Mouse (Mus musculus) heart, postnatal 0 days (tissue): ENCODE measurements around the gene Fchsd2.

Source experiments
- CTCF ChIP-seq: IDR thresholded peaks from 2 replicates; pipeline ENCODE4 v1.5.1; 2016; ENCODE audit warnings: antibody characterized with exemption, control low read depth, low read depth
- EP300 ChIP-seq: IDR thresholded peaks from 2 replicates; pipeline ENCODE4 v1.6.1; 2016; ENCODE audit warnings: antibody characterized with exemption, low read depth

DNA sequence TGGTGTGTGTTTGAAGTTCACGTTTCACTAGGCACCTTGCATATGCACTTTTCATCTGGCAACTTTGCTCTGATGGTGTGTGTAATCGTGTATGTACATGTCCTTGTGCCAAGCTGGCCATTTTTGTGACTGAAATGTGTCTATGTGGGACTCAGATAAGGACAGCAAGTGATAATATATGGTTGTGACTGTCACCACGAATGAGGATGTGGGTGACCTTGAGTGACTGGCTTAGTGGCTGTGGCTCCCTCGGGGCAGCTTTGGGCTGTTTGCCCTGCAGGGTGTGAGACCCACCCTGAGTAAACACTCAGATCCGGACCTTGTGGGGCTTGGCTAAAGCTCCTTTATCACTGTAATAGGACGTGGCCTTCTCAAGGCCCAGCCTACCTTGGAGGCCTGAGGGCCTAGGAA is 223.9 kb downstream of the Fchsd2 start:
- no peak for TF ChIP-seq CTCF
- no peak for TF ChIP-seq EP300
